Mouse (Mus musculus): ENCODE measurements around the gene Casz1.

- TF ChIP-seq CTCF (IDR thresholded peaks at IDR 0.05; ENCODE audit: low read depth, low read length) (no peak), POLR2A (IDR thresholded peaks at IDR 0.05; ENCODE audit: borderline replicate concordance, low read depth, low read length) (no peak)
These were observed 19.1 kb upstream of the Casz1 start for GRCm38 (mm10) chr4:148785053-148785567.
